Mouse (Mus musculus) MN1 (cell line): ENCODE data around the gene Rnf114.

Source experiments
- DNase-seq: peaks from one replicate; pipeline ENCODE4 v3.0.0-alpha.2; 2016; ENCODE audit warnings: low spot score

The Rnf114 gene

DNA sequence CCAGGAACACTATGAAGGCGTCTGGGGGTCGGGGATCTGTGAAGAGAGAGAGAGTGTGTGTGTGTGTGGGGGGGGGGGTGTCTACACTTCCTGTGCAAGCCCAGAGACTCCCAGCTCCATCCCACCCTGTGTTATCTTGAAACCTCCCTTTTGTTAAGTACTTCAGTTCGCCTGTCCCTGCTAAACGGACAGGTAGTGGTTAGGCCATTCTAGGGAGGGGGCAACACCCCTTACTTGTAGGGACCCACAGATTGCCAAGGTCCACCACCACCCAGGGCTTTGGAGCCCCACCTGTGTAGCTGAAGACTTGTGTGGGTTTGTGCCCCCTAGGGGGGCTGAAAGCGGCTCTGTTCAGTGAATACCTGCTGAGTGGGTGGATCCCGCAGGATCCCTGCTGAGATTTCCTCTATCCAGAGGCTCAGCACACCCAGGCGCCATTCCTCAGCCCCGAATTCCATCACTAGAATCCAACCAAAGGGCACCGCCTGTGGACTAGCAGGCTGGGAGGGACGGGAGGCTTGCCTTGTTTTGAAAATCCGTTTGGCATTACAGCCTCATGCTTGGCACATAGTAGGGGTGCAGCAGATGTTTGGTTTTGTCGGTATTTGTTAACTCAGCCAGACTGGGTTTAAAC lies 48.1 kb downstream of the Rnf114 start:
- no peak for DNase-seq

DNA sequence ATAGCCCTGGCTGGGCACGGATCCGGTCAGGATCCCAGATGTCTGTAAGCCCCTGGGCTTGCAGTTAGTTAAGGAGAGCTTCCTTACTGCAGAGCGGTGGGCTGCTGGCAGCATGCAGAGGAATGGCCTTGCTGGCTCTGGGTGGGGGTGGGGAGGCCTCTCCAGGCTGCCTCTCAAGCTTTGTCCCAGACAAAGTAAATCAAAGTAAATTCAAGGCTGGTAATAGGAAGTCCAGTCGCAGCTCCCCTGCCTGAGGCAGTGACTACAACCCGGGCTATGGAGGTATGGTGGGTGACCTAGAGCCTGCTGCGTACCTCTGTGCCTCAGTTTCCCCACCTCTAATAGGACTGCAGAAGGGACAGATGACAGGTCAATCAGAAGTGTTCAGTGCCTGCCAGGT lies 48.9 kb downstream of the Rnf114 start:
- DNase-seq, result no peak

DNA sequence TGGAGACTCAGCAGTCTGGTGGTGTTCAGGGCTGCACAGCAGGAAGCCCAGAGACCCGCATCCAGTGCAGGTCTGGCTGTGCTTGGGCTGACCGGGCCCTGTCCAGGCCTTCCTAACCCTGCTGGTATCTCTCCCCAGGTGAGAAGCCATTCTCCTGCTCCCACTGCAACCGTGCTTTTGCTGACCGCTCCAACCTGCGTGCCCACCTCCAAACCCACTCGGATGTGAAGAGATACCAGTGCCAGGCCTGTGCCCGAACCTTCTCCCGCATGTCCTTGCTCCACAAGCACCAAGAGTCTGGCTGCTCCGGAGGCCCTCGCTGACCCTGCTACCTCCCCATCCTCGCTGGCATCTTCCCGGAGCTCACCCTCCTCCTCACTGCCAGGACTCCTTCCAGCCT lies 49.3 kb downstream of the Rnf114 start:
- no peak for DNase-seq

DNA sequence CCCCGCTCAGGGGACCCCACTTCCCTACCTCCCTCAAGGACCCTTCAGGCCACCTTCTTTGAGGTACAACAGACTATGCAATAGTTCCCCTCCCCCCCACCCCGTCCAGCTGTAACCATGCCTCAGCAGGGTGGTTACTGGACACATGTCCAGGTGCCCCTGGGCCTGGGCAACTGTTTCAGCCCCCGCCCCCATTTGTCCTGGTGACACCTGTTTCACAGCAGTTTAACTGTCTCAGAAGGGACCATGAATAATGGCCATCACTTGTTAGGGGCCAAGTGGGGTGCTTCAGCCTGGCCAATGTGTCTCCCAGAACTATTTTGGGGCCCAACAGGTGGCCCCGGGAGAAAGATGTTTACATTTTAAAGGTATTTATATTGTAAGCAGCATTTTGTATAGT lies 49.9 kb downstream of the Rnf114 start:
- DNase-seq, result no peak

DNA sequence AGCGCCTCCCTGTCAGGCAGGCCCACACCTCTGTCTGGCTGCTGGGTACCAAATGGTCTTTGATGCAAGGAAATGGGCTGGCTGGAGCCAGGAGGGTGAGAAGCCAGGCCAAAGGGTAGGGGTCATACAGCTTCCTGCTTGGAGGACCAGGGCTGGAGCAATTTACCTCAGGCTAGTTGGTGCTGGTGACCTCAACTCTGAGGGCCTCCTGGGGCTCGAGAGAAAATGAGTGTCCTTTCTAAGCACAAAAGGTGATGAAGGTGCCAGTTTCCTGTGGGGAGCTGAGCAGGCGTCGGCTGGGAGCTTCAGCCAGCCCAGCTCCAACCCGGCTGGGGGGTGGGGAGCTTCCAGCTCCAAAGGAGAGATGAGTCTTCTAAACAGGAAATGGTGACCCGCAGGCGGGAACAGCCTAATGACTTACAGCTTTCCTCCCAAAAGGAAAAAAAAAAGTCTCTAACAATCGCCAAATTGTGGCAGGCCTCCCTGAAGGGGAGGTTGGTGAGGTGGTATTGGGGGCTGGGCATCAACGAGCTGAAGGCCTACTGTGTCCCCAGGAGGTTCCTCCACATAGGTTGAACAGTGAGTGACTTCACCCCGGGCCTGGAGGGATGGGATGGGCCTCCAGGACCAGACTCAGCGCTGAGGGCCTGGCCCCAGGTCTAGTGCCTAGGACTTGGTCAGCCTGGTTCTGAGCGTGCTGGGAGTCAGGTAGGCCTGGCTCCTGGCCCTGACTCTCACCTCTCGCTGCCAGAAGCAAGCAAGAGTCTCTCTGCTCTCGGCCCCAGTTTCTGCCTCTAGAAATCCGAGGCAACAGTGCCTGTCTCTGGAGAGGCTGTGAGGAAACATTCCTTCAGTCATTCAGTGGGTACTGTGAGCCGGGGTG lies 50.9 kb downstream of the Rnf114 start:
- peak; percentile 64 for DNase-seq

DNA sequence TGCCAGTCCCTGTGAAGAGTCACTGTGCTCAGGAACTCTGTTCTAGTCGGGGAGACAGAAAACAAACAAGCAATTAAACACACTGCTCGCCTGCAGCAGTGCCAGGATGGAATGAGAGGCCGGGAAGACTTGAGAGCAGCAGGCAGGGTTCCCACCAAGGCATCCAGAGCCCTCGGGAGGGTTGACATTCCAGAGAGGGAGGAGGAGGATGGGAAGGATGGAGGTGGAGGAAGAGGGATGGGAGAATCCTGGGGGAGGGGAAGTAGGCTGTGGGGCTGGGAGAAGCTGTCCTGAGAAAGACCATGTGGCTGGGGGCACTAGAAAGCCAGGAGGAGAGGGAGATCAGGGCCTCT lies 51.5 kb downstream of the Rnf114 start:
- no peak for DNase-seq

DNA sequence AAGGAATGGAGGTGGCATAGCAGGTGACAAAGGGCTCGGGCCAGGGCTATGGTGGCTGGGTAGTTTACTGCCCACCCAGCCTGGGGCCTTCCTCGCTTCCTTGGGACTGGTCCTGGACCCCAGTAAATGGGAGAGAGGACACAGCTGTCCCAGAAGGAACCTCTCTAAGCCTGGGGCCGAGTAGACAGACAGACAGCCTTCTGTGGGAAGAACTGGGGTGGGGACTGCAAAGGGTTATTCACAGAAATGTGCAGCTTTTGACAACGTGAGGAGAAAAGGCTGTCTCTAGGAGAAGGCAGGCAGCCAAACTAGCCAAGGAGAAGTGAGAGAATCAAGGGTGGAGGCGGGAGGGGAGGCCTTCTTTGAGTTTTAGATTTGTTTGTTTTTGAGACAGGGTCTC lies 52.0 kb downstream of the Rnf114 start:
- no peak for DNase-seq

DNA sequence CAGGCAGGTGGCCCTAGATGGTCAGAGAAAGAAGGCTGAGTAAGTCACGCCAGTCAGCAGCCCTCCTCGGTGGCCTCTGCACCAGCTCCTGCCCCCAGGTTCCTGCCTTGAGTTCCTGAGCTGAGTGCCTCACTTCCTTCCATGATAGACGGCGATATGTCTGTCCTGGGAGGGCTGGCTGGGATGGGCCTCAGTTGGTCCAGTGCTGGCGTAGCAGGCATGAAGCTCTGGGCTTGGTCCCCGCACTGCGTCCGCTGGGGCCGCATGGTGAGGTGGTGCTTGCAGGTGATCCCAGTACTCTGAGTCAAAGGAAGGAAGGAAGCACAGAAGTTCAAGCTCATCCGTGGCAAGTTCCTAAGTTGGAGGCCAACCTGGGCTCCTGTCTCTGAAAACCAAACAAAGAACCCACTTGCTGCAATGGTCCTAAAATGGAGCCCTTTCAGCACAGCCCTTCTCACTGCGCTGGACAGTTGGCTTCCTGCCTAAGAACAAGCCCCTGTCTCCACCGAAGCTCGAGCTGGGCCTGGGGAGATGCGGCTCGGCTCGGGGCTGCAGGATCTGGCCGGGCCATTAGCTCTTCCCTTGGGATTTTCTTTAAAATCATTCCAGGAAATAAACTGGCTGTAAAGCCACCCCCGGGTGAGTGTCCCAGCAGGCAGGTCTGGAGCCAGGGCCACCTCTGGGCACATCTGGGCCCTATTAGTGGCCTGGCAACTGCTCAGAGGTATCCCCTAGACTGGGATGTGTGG lies 54.2 kb downstream of the Rnf114 start:
- no peak for DNase-seq

DNA sequence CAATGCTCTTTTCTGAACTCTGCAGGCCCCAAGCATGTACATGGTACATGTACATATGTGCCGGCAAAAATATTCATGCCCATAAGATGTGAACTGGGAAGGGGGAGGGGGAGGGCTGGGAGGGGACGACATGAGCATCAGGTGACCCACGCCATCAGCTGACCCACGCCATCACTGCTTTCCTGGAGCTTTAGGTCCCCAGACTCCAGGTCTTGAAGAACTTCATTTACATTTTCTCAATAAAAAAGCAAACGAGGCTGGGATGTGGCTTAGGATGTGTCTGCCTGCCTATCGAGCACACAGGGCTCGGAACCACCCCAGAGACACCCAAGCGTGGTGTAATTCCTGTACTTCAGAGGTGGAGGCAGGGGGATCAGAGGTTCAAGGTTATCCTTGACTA lies 55.0 kb downstream of the Rnf114 start:
- no peak for DNase-seq

DNA sequence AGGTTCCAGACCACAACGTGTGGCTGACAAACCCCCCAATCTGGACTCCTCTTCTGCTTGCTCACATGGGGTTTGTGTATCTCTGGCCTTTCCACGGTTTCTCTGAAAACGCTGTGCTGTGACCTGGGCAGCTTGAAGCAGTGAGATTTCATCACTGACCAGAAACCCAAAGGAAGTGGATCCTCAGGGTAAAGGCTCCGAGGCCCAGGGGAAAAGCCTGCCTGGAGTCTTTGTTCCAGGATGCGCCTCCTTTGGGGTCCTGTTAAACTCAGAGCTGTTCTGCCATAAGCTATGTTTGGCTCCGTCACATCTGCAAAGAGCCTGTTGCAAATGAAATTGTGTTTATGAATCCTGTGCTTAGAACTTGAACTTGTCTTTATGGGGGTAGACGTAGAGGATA lies 56.5 kb downstream of the Rnf114 start:
- DNase-seq, result no peak

DNA sequence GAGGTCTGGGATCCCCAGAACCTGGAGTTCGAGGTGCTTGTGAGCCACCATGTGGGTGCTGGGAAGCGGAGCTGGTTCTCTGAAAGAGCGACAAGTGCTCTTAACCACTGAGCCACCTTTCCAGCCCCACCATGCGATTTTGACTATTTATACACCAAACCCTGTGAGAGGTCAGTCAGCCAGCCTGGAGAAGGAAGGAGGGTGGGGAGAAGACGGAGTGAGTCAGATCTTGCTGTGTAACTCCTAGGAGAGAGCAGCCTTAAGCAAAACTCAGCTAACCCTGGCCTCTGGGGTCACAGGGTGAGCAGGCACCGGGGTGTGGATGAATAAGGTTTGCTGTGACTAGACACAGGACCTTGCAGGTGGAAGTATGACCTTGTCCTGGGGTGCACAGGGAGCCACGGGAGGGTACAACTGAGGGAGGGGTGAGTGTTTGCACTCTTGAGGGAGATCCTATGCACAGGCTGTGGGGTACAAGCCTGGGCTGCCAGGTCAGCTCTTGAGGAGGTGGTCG lies 58.0 kb downstream of the Rnf114 start:
- DNase-seq, result no peak

DNA sequence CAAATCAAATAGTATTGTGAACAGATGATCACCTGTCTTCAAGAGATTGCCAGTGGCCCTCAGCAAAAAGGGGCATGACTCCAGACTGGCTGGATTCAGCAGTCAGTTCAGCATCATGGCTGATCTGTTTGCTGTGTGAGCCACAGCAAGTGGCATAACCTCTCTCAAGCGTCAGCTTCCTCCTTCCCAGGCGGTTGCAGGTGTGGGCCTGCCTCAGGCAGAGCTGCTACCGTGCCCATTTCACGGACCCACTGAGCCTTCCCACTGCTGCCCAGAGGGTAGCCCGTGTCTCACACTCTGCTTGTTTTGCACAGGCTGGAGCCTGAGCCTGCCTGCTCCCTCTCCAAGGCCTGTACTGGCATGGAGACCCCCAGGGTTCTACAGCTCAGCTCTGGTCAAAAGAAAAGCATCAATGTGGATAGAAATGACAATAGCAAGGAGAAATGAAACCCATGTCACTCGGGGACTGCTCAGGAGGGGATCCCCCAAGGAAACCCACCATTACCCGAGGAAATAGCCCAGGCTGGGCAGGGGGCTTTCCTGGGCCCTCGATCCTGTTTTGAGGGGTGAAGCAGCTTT lies 59.0 kb downstream of the Rnf114 start:
- DNase-seq, result no peak

DNA sequence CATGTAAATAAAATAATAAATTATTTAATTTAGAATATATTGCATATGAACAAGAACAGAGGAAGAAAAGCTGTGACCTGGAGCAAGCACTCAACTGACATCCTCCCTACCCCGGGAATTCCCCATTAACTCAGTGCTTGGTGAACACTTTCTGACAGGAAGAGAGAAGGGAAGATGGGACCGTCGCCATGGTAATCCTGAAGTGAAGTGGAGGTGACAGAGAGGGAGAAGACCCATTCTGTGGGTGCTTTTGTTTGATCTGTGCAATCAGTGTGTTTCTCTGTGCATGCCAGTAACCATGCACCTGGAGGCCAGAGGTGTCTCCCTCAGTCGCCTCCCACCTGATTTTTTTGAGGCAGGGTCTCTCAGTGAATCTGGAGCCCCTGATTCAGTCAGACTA lies 59.8 kb downstream of the Rnf114 start:
- peak; percentile 42 for DNase-seq

DNA sequence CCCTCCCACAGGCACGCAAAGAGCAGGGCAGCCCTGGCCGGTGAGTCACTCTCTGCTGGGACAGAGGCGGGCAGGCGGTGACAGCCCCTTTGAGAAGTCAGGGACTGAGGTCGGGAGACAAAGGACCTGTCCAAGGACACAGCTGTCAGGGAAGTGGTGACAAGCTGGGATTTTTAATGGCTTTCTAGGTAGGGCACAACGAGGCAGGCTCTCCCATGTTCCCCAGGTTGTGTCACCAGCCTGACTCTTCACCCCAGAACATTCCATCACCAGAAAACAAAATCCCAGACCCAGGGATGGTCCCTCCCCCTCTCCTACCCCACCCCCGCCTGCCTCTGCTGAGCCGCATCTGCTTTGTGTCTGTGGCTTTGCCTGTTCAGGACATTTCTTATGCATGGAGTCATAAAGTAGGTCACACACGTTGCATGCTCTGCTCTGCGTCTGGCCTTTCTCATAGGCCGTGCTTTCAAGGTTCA lies 60.5 kb downstream of the Rnf114 start:
- peak; percentile 86 for DNase-seq

DNA sequence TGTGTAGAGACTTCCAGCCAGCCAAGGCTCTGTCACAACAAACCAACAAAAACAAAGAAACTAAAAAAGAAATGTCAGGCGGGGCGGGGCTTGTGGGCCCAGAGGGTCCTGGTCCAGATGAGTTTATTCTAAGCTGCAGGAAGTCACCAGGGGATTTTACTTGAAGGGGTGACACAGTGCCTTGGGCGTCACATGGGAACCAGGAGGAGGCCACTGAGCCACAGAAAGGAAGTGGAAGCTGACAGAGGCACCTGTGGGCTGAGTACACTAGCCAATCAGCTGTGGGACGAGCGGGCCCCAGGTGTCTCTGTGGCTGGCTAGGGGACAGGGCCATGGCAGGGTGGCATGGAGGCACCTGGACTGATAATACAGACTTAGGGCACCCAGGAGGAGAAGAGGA lies 63.3 kb downstream of the Rnf114 start:
- DNase-seq, result no peak

DNA sequence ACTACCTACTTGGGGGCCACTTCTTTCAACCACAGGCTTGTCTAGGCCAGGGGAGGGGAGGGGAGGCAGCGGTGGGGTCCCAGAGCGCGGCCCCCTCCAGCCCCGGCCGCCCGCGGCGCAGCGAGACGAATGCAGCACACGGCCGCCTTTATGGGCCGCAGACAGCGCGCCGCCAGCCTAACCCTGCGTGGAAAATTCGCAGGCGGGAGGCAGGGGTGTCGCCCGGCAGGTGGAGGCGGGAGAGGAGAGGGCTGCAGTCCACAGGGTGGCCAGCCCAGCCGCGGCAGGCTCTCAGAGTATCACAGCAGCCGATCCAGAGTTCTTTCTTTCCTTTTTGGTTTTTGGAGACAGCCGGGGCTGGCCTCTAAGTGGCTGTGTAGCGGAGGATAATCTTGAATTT lies 67.0 kb downstream of the Rnf114 start:
- DNase-seq, result no peak

DNA sequence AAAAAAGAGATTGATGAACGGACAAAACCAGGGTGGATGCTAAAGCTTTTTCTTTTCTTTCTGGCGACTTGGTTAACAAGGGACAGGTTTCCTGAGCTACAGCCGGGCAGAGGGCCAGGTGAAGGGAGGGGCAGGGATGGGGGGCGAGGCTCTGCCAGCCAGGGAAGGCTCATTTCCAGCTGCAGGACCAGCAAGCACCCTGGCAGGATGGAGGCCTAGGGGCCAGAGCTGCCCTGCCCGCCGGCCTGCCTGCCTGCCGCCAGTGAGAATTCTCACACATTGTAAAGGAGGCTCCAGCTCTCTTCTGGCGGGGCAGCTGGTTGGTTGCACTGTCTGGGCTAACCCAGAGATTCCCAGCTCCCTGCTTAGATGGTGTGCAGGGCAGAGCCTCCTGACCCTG lies 69.7 kb downstream of the Rnf114 start:
- peak; percentile 88 for DNase-seq

DNA sequence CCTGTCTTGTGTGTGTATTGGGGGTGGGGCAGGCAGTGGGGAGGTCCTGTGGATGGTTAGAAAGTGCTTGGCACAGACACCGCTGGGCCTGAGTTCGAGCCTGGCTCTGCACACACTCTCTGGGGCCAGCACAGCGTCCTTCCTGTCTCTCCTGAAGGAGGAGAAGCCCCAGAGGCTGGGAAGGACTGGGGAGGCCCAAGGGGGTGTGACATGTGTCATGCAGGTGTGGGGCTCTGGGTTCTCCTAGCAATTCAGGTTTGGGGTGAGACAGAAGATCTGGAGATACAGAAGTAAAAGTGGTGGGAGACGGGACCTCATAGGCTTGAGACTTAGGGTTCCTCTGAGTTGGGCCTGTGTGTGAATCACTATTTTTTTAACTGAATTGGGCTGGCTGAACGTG lies 70.6 kb downstream of the Rnf114 start:
- no peak for DNase-seq

DNA sequence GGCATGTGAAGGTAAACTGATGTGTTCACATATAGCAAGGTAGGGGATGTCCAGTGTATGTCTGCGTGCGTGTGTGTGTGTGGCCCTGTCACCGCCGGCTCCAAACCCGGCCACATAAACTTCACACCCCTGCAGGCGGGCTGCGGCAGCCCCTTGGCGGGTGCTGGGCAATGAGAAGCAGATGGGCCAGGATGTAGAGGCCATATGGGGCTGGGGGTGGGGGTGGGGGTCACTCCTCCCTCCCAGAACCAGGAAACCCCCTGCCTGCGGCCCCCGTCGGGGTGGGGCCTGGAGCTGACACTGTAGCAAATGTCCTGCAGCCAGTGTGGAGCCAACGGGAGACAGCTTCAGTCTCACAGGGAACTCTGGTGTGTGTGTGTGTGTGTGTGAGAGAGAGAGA lies 71.3 kb downstream of the Rnf114 start:
- no peak for DNase-seq

DNA sequence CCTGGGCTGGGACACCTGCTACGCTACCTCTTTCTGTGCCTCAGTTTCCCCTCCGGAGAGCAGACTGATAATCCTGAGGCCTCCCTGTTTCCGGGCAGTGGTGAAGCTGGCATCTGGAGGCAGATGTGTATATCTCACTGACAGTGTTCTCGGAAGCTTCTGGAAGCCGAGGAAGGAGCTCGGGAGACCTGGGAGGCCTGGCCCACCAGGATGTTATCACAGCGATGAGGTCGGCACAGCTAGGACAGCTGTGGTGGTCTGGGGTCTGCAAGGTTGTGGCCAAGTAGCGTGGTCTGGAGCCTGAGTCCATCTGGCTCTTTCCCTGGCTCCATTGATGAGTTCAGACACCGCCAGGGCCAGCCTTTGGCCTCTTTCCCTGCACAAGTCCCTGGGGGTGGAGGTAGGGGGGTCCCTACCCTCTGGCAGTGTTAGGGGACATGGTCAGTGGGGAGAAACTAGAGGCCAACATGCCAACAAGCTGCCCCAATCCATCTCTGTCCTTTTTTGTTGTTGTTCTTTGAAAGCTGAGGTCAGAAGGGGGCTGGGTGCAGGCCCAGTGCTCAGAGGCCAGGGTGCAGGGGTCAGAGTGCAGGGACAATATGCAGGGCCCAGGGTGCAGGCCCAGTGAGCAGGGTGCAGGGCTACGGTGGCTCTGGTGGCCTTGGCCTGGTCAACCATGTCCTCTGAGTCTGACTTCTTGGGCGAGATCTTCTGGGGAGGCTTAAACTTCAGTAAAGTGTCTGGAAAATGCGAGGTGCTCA lies 72.3 kb downstream of the Rnf114 start:
- no peak for DNase-seq

DNA sequence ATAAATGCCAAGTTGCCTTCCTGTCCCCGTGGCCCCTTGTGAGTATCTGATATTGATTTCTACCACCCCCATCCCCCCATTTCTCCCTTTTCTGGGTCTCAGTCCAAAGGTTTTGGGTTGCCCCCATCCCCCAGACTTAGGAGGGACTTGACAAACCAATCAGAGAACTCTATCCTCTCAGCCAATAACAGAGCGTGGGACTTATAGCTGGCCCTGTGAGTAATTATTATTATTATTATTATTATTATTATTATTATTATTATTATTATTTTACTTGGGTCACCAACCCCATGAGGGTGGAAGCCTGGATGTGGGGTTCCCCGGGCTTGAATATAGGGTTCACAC lies 72.8 kb downstream of the Rnf114 start:
- no peak for DNase-seq

DNA sequence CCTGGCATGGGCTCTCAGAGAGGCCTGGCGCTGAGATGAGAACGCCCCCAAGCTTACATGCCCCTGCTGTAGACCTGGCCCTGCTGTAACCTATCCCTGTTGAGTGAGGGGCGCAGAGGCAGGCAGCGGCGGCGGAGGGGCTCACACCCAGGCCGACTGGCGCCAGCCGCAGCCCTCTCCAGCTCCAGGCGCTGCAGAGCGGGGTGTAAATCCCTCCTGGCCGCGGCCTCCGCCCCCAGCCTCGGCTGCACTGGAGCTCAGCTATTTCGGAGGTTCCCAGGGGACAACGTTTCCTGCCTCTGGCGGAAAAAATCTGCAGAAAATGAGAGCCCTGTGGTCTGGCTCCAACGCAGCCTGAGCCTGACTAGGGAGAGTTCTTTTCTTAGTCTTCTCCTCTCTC lies 73.2 kb downstream of the Rnf114 start:
- DNase-seq, result peak; percentile 88
